Mouse (Mus musculus) T-helper 1 cell (primary cell): ENCODE results near the gene Hnrnpc.
"Not testable (repeated sequence)": the region's sequence is repeated elsewhere in the genome, so short reads cannot be mapped to it uniquely, and the experiment has no call there.

Experiments
- in situ Hi-C: fragments of 300-600 bp; cut with MboI, MseI; formaldehyde crosslinking; loops from one replicate; pipeline ENCODE4 v1.15.1; 2025; ENCODE audit warnings: high pct_unique_total_duplicates

Hnrnpc gene

GRCm38 (mm10) chr14:52103474-52103855, 363 bp downstream of the Hnrnpc start:
- in situ Hi-C loops = no loop called here

GRCm38 (mm10) chr14:52101285-52102157, 2.3 kb downstream of the Hnrnpc start:
- in situ Hi-C loops = no loop called here

- in situ Hi-C loops = no loop called here
These were observed 3.5 kb downstream of the Hnrnpc start for GRCm38 (mm10) chr14:52100170-52100960.

DNA sequence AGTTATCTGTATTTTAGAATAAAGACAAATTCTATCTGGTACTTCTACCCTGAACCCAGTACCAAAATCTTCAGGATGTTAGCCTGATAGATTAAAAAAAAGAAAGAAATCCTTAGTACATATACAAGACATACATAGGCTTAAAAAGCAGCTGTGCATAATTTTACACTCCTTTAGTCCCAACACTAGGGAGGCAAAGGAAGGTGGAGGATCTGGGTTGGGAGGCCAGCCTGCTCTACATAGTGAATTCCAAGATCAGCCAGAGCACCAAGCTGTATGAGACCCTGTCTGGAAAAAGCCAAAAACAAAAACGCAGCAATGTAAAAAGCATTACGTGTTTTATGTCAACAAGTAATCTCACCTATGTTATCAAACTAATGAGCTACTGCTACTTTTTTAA, 4.3 kb downstream of the Hnrnpc start:
- in situ Hi-C loops = no loop called here

DNA sequence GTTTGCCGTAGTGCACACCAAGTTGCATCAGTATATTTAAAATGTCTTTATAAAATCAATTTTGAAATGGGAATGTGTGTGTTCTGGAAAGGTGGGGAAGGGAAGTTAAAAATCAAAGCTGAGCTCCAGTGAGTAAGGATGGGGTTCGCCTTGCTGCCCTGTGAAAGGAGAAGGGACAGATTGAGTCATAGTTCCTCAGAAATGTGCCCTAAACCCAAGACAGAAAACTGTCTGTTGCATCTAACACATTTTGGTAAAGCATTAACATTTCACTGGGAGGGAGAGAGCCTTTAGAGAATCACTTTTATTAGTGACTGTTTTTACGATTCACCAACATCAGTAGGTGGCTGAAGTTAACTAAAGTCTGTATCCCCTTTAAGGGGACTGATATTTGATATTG, 5.4 kb downstream of the Hnrnpc start:
- in situ Hi-C loops = not testable (repeated sequence)

- in situ Hi-C loops = not testable (repeated sequence)
These were observed 6.6 kb downstream of the Hnrnpc start for GRCm38 (mm10) chr14:52097191-52097590.

DNA sequence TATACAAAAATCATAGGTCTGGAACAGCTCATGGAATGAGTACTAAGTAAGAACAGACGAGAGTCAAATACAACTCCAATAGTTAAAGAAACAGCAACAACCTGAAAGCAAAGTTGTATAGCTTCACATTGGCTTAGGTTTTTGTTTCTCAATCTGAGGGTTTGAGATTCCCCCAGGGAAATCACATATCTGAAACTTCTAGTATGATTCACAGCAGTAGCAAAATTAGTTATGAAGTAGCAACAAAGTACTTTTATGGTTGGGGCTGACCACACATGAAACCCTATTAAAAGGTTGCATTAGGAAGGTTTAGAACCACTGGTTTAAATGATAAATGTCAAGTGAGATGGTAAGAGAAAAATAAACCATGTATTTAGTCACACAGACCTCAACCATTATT, 9.3 kb downstream of the Hnrnpc start:
- in situ Hi-C loops = no loop called here

- in situ Hi-C loops = loop anchor here (5.0 kb wide), 1 partner anchor 56 kb away; no protein-coding TSS in a partner anchor
These were observed 20.7 kb downstream of the Hnrnpc start for GRCm38 (mm10) chr14:52083083-52083482.

GRCm38 (mm10) chr14:52071599-52072137, 32.2 kb downstream of the Hnrnpc start:
- in situ Hi-C loops = no loop called here

GRCm38 (mm10) chr14:52066135-52066534, 37.7 kb downstream of the Hnrnpc start:
- in situ Hi-C loops = no loop called here

- in situ Hi-C loops = no loop called here
These were observed 42.0 kb downstream of the Hnrnpc start for GRCm38 (mm10) chr14:52061798-52062197.

- in situ Hi-C loops = no loop called here
These were observed 43.0 kb downstream of the Hnrnpc start for GRCm38 (mm10) chr14:52060800-52061199.

DNA sequence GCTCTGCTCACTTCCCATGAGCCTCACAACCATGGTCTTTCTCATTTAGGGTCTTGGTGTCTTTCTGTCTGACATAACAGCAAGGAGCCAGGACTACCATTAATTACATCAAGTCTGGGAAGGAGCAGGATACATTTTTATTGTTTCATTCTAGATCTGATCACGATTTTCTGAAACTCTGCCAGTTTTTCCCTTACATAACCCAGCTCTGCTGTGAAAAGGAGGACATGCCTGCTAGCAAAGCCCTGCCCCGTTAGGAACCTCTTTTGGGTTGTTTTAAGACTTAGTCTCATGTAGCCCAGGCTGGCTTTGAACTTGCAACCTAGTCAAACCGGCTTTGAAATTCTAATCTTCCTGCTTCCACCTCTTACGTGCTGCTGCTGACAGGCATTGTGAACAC, 43.8 kb downstream of the Hnrnpc start:
- in situ Hi-C loops = no loop called here

- in situ Hi-C loops = not testable (repeated sequence)
These were observed 51.1 kb downstream of the Hnrnpc start for GRCm38 (mm10) chr14:52052720-52053119.

- in situ Hi-C loops = no loop called here
These were observed 57.8 kb downstream of the Hnrnpc start for GRCm38 (mm10) chr14:52045966-52046565.

DNA sequence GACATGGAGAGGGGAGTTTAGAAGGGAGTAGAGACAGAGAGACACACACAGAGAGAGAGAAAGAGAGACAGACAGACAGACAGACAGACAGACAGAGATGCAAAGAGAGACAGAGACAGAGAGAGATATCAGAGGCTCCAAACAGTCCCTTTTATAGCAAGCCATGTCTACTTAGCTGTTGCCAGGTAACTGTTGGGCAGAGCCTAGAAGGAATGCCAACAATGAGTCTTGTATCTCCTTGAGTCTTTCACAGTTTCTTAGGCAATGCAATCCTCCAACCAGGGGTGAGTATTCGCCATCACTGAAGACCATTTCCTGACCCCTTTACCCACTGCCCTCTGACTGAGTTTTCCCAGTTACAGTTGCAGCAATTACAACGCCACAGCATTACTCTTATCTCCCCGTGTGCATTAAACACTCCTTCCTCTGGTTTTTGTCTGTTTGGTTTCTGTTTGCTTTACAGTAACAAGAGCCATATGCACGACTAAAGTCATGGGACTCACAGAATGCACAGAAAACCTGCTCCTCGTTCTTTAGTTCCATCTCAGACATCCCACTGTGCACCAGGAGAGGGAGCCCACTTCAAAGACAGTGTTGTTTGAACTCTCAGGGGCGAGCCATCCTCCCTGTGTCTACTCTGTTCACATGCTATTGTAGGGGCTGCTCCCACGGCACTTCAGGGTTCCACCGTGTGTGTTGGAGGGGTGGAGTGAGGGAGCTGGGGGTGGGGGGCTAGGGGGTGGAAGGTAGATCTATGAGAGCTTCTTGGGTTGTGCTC, 58.7 kb downstream of the Hnrnpc start:
- in situ Hi-C loops = no loop called here

- in situ Hi-C loops = no loop called here
These were observed 60.4 kb downstream of the Hnrnpc start for GRCm38 (mm10) chr14:52043446-52043845.

GRCm38 (mm10) chr14:52042359-52042758, 61.5 kb downstream of the Hnrnpc start, which contains the start of gene Olfr221:
Gene Olfr221, minus strand, starts transcription at chr14:52042459.
- in situ Hi-C loops = not testable (repeated sequence)

DNA sequence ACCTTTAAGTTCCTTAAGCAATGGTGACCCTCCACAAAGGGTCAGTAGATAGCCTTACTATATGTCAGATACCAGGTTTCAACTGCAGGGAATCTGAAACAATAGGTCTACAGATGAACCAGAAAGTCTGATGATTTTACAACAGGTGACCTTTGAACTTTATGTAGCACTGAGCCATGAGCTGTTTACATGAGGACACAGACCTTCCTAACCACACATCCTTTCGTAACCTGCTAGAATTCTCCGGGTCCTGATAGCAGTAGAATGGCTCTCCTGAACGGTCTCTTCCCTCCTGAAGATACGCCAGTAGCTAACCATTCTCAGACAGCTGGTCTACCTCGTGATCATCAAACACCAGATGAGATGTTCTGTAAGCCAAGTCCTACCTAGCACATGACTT, 64.5 kb downstream of the Hnrnpc start:
- in situ Hi-C loops = no loop called here

- in situ Hi-C loops = no loop called here
These were observed 67.9 kb downstream of the Hnrnpc start for GRCm38 (mm10) chr14:52035926-52036325.

DNA sequence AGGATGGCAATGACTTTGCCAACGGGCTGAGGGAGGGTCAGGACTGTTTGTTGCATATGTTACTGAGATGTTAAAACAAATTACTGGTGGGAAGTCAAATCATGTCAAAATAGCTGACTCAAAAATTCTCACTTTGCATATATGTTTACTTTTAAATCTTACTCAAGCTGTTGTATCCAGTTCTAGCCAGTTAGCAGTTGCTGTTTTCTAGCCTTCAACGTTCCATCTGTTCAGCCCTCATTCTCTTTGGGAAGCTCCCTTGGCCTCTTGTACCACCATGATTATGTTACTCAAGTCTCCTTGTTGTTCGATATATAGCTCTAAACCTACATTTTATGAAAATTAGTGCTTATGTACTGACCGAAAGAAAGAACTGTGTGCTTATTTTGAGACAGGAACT, 77.5 kb downstream of the Hnrnpc start:
- in situ Hi-C loops = loop anchor here (5.0 to 10.0 kb wide), 2 partner anchors 56 to 942 kb away; no protein-coding TSS in a partner anchor
